Mouse (Mus musculus): ENCODE measurements around the gene Abcb10. TPM values are rescaled to one million over a fixed set of nuclear protein-coding genes. Genes with fewer than 3 reads are reported as not detected.
A peak's percentile ranks its signal among the peaks of the same experiment; 100 is the strongest.

Gene Abcb10
- polyA plus RNA-seq, 1 experiment from 2014 or later = 10.8 TPM

- H3K4me3 ChIP-seq (replicated peaks; ENCODE audit: low read length) = no peak overlapping the region
- H3K9ac ChIP-seq (replicated peaks; ENCODE audit: low read depth, low read length) = no peak overlapping the region
- WGBS = 81% methylated on average over 7 of the region's 7 CpGs
- H3K27me3 ChIP-seq (replicated peaks; ENCODE audit: control insufficient read depth, insufficient read depth, low read length) = no peaks in the 10 kb centered on the region
- H3K27ac ChIP-seq (ENCODE audit: low read length) = no peak overlapping the region
- H3K36me3 ChIP-seq (ENCODE audit: control insufficient read depth, insufficient read depth) = no peaks in the 10 kb centered on the region
- no peak for ATAC-seq
- H3K4me1 ChIP-seq (replicated peaks; ENCODE audit: control insufficient read depth, insufficient read depth, low read length) = no peaks in the 10 kb centered on the region; the same call in 1 of the 2 replicates
- no peak overlapping the region for H3K4me2 ChIP-seq (ENCODE audit: low read length)
- no peaks in the 10 kb centered on the region for H3K9me3 ChIP-seq (ENCODE audit: control insufficient read depth, low read length)
These were observed 6.2 kb upstream of the Abcb10 start for GRCm38 (mm10) chr8:123989128-123989527.

GRCm38 (mm10) chr8:123988605-123989038, 5.7 kb upstream of the Abcb10 start:
- WGBS = 76% methylated on average over 6 of the region's 6 CpGs
- no peak for ATAC-seq
- no peaks in the 10 kb centered on the region for H3K9me3 ChIP-seq (ENCODE audit: control insufficient read depth, low read length)
- no peak overlapping the region for H3K4me2 ChIP-seq (ENCODE audit: low read length)
- H3K27me3 ChIP-seq (replicated peaks; ENCODE audit: control insufficient read depth, insufficient read depth, low read length) = no peaks in the 10 kb centered on the region
- no peaks in the 10 kb centered on the region; the same call in 1 of the 2 replicates for H3K4me1 ChIP-seq (replicated peaks; ENCODE audit: control insufficient read depth, insufficient read depth, low read length)
- no peak overlapping the region for H3K27ac ChIP-seq (ENCODE audit: low read length)
- no peak overlapping the region for H3K4me3 ChIP-seq (replicated peaks; ENCODE audit: low read length)
- H3K9ac ChIP-seq (replicated peaks; ENCODE audit: low read depth, low read length) = no peak overlapping the region
- no peaks in the 10 kb centered on the region for H3K36me3 ChIP-seq (ENCODE audit: control insufficient read depth, insufficient read depth)

- H3K9me3 ChIP-seq (ENCODE audit: control insufficient read depth, low read length) = no peaks in the 10 kb centered on the region
- peak overlapping the region; percentile 80 for H3K4me3 ChIP-seq (replicated peaks; ENCODE audit: low read length)
- H3K27me3 ChIP-seq (replicated peaks; ENCODE audit: control insufficient read depth, insufficient read depth, low read length) = no peaks in the 10 kb centered on the region
These were observed 580 bp downstream of the Abcb10 start for GRCm38 (mm10) chr8:123982291-123982793.

GRCm38 (mm10) chr8:123981674-123982073, 1.2 kb downstream of the Abcb10 start:
- H3K4me1 ChIP-seq (replicated peaks; ENCODE audit: control insufficient read depth, insufficient read depth, low read length) = peaks cover 19% of the 10 kb centered on the region
- H3K9ac ChIP-seq (replicated peaks; ENCODE audit: low read depth, low read length) = 0 out of 2 replicates have a peak overlapping the region, but pooled peaks have one; percentile 22
- H3K27me3 ChIP-seq (replicated peaks; ENCODE audit: control insufficient read depth, insufficient read depth, low read length) = no peaks in the 10 kb centered on the region
- ATAC-seq = no peak
- no peaks in the 10 kb centered on the region for H3K36me3 ChIP-seq (ENCODE audit: control insufficient read depth, insufficient read depth)
- peak overlapping the region; percentile 20 for H3K4me3 ChIP-seq (replicated peaks; ENCODE audit: low read length)
- no peak overlapping the region for H3K27ac ChIP-seq (ENCODE audit: low read length)
- no peaks in the 10 kb centered on the region for H3K9me3 ChIP-seq (ENCODE audit: control insufficient read depth, low read length)
- WGBS = 30% methylated on average over 4 of the region's 4 CpGs
- H3K4me2 ChIP-seq (ENCODE audit: low read length) = peak overlapping the region; percentile 92

More at GRCm38 (mm10) chr8:123982291-123982793, 580 bp downstream of the Abcb10 start:
- Histone ChIP-seq H3K4me1 (replicated peaks; ENCODE audit: control insufficient read depth, insufficient read depth, low read length) (peaks cover 19% of the 10 kb centered on the region), H3K27ac (ENCODE audit: low read length) (no peak overlapping the region; the same call in 1 of the 2 replicates), H3K9ac (replicated peaks; ENCODE audit: low read depth, low read length) (peak overlapping the region; percentile 84), H3K36me3 (ENCODE audit: control insufficient read depth, insufficient read depth) (no peaks in the 10 kb centered on the region), H3K4me2 (ENCODE audit: low read length) (peak overlapping the region; percentile 92)
- peak; percentile 58 for ATAC-seq
- under 1% methylated on average over 48 of the region's 48 CpGs for WGBS

GRCm38 (mm10) chr8:123980239-123980638, 2.7 kb downstream of the Abcb10 start:
- Histone ChIP-seq H3K36me3 (ENCODE audit: control insufficient read depth, insufficient read depth) (no peaks in the 10 kb centered on the region), H3K27ac (ENCODE audit: low read length) (no peak overlapping the region), H3K27me3 (replicated peaks; ENCODE audit: control insufficient read depth, insufficient read depth, low read length) (no peaks in the 10 kb centered on the region), H3K4me3 (replicated peaks; ENCODE audit: low read length) (no peak overlapping the region), H3K9ac (replicated peaks; ENCODE audit: low read depth, low read length) (no peak overlapping the region), H3K4me2 (ENCODE audit: low read length) (no peak overlapping the region), H3K4me1 (replicated peaks; ENCODE audit: control insufficient read depth, insufficient read depth, low read length) (peaks cover 19% of the 10 kb centered on the region), H3K9me3 (ENCODE audit: control insufficient read depth, low read length) (no peaks in the 10 kb centered on the region)
- ATAC-seq = no peak
- WGBS = 76% methylated on average over 4 of the region's 4 CpGs

GRCm38 (mm10) chr8:123978926-123979325, 4.0 kb downstream of the Abcb10 start:
- Histone ChIP-seq H3K27ac (ENCODE audit: low read length) (no peak overlapping the region), H3K27me3 (replicated peaks; ENCODE audit: control insufficient read depth, insufficient read depth, low read length) (no peaks in the 10 kb centered on the region), H3K9me3 (ENCODE audit: control insufficient read depth, low read length) (no peaks in the 10 kb centered on the region), H3K9ac (replicated peaks; ENCODE audit: low read depth, low read length) (no peak overlapping the region), H3K4me3 (replicated peaks; ENCODE audit: low read length) (no peak overlapping the region), H3K4me2 (ENCODE audit: low read length) (no peak overlapping the region), H3K36me3 (ENCODE audit: control insufficient read depth, insufficient read depth) (no peaks in the 10 kb centered on the region), H3K4me1 (replicated peaks; ENCODE audit: control insufficient read depth, insufficient read depth, low read length) (peaks cover 19% of the 10 kb centered on the region)
- ATAC-seq = no peak
- 80% methylated on average over 8 of the region's 8 CpGs for WGBS

GRCm38 (mm10) chr8:123978166-123978838, 4.6 kb downstream of the Abcb10 start:
- no peak for ATAC-seq
- H3K27ac ChIP-seq (ENCODE audit: low read length) = no peak overlapping the region
- no peaks in the 10 kb centered on the region for H3K27me3 ChIP-seq (replicated peaks; ENCODE audit: control insufficient read depth, insufficient read depth, low read length)
- no peaks in the 10 kb centered on the region for H3K9me3 ChIP-seq (ENCODE audit: control insufficient read depth, low read length)
- H3K9ac ChIP-seq (replicated peaks; ENCODE audit: low read depth, low read length) = no peak overlapping the region
- 64% methylated on average over 14 of the region's 14 CpGs for WGBS
- no peaks in the 10 kb centered on the region for H3K36me3 ChIP-seq (ENCODE audit: control insufficient read depth, insufficient read depth)
- H3K4me3 ChIP-seq (replicated peaks; ENCODE audit: low read length) = no peak overlapping the region
- no peak overlapping the region for H3K4me2 ChIP-seq (ENCODE audit: low read length)
- peaks cover 18% of the 10 kb centered on the region for H3K4me1 ChIP-seq (replicated peaks; ENCODE audit: control insufficient read depth, insufficient read depth, low read length)

- Histone ChIP-seq H3K36me3 (ENCODE audit: control insufficient read depth, insufficient read depth) (no peaks in the 10 kb centered on the region), H3K9ac (replicated peaks; ENCODE audit: low read depth, low read length) (no peak overlapping the region), H3K27me3 (replicated peaks; ENCODE audit: control insufficient read depth, insufficient read depth, low read length) (no peaks in the 10 kb centered on the region), H3K4me1 (replicated peaks; ENCODE audit: control insufficient read depth, insufficient read depth, low read length) (peaks cover 14% of the 10 kb centered on the region), H3K27ac (ENCODE audit: low read length) (no peak overlapping the region), H3K9me3 (ENCODE audit: control insufficient read depth, low read length) (no peaks in the 10 kb centered on the region), H3K4me2 (ENCODE audit: low read length) (no peak overlapping the region), H3K4me3 (replicated peaks; ENCODE audit: low read length) (no peak overlapping the region)
- WGBS = 84% methylated on average over 4 of the region's 4 CpGs
- ATAC-seq = no peak
These were observed 5.4 kb downstream of the Abcb10 start for GRCm38 (mm10) chr8:123977499-123977898.

GRCm38 (mm10) chr8:123973495-123973894, 9.4 kb downstream of the Abcb10 start:
- no peaks in the 10 kb centered on the region for H3K27me3 ChIP-seq (replicated peaks; ENCODE audit: control insufficient read depth, insufficient read depth, low read length)
- WGBS = 96% methylated on average over 1 of the region's 1 CpGs

More at GRCm38 (mm10) chr8:123973495-123973894, 9.4 kb downstream of the Abcb10 start:
- no peak overlapping the region for H3K27ac ChIP-seq (ENCODE audit: low read length)
- H3K9me3 ChIP-seq (ENCODE audit: control insufficient read depth, low read length) = no peaks in the 10 kb centered on the region
- no peak overlapping the region for H3K4me3 ChIP-seq (replicated peaks; ENCODE audit: low read length)
- H3K9ac ChIP-seq (replicated peaks; ENCODE audit: low read depth, low read length) = no peak overlapping the region
- no peaks in the 10 kb centered on the region for H3K4me1 ChIP-seq (replicated peaks; ENCODE audit: control insufficient read depth, insufficient read depth, low read length)
- H3K36me3 ChIP-seq (ENCODE audit: control insufficient read depth, insufficient read depth) = no peaks in the 10 kb centered on the region
- H3K4me2 ChIP-seq (ENCODE audit: low read length) = no peak overlapping the region
- ATAC-seq = no peak

All from forebrain, embryonic 16.5 days (tissue).